Mouse (Mus musculus) intestine, embryonic 16.5 days (tissue): Measurements from ENCODE around the gene Bahd1. TPM values are rescaled to one million over a fixed set of nuclear protein-coding genes. Genes with fewer than 3 reads are reported as not detected.
A peak's percentile ranks its signal among the peaks of the same experiment; 100 is the strongest.

Source experiments
- ATAC-seq: fragments of 200-750 bp; cut with Nextera tagmentation; 2 replicates; pipeline ENCODE4 v1.8.0; 2017; ENCODE audit warnings: moderate TSS enrichment, moderate library complexity
- H3K27ac ChIP-seq: fragments of 300-500 bp; sonication (generic); 2 replicates; pipeline ENCODE4 v1.5.1; 2014; ENCODE audit warnings: mild to moderate bottlenecking, low read length
- H3K27me3 ChIP-seq: fragments of 300-500 bp; sonication (generic); replicated peaks from 2 replicates; pipeline ENCODE4 v1.6.1; 2014; ENCODE audit warnings: low read length, control low read depth, mixed read lengths; ENCODE audit not compliant: control insufficient read depth, insufficient read depth
- H3K36me3 ChIP-seq: fragments of 300-500 bp; sonication (generic); 2 replicates; pipeline ENCODE4 v1.6.1; 2014; ENCODE audit warnings: low read length, control low read depth; ENCODE audit not compliant: control insufficient read depth, insufficient read depth
- H3K4me1 ChIP-seq: fragments of 300-500 bp; sonication (generic); 2 replicates; pipeline ENCODE4 v1.6.1; 2014; ENCODE audit warnings: low read length, control low read depth, mixed read lengths; ENCODE audit not compliant: control insufficient read depth, insufficient read depth
- H3K4me2 ChIP-seq: fragments of 300-500 bp; sonication (generic); 2 replicates; pipeline ENCODE4 v1.6.1; 2014; ENCODE audit warnings: low read depth, low read length, control low read depth
- H3K4me3 ChIP-seq: fragments of 300-500 bp; sonication (generic); 2 replicates; pipeline ENCODE4 v1.5.1; 2014; ENCODE audit warnings: mild to moderate bottlenecking, low read length
- H3K9ac ChIP-seq: fragments of 300-500 bp; sonication (generic); 2 replicates; pipeline ENCODE4 v1.6.1; 2014; ENCODE audit warnings: low read depth, low read length
- H3K9me3 ChIP-seq: fragments of 300-500 bp; sonication (generic); 2 replicates; pipeline ENCODE4 v1.6.1; 2016; ENCODE audit warnings: low read length, control low read depth; ENCODE audit not compliant: control insufficient read depth
- WGBS: fragments of 180-500 bp; shearing (Covaris S2); extraction: QIAGEN DNeasy Blood & Tissue Kit; methylation state at CpG from one replicate; pipeline ENCODE4 v1.1.7; 2014; 5-methylcytosine and 5-hydroxymethylcytosine counted together
- polyA plus RNA-seq: library from polyadenylated mRNA; unstranded; fragments of >200 nt; fragmentation: Nextera tagmentation; extraction: Ambion mirVana; gene quantifications from 2 replicates; pipeline ENCODE4 v1.2.1, GENCODE M21; 2015

Gene Bahd1
- polyA plus RNA-seq, 1 experiment from 2014 or later = 3.6 TPM

DNA sequence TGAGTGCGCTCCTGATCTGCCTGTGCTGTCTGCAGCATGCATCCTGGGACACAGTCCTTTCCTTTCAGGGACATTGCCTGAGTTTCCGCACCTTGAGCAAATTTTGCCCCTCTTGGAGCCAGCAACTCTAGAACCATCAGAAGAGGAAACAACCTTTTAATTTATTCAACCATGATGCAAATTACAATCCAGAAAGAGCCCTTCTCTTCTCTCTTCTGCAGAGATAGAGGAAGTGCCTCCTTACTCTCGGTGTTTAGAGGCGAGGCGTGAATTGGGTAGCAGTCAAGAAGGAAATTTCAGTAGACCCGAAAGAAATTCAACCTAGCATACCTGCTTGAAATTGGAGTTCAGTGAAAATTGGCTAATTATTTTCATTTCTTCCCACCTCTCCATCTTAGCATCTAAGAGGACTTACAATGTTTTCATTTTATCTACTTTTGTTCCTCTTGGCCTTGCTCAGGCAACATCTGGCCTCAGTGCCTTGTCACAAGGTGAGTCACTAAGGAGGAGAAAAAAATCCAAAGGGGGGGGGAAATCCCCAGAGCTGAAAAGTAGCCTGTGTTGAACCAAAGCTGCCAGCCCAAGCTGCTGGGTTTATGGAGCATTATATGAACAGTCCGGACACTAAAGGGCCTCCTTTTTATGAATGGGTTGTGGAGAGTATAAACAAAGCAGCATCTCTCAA lies 5.4 kb downstream of the Bahd1 start:
- peaks cover 25% of the 10 kb centered on the region for H3K4me1 ChIP-seq
- no peaks in the 10 kb centered on the region for H3K9me3 ChIP-seq
- no peak for ATAC-seq
- H3K27ac ChIP-seq = no peak overlapping the region
- H3K4me2 ChIP-seq = no peak overlapping the region
- peaks cover 3% of the 10 kb centered on the region; the same call in 1 of the 2 replicates for H3K27me3 ChIP-seq
- H3K36me3 ChIP-seq = no peaks in the 10 kb centered on the region
- no peak overlapping the region for H3K4me3 ChIP-seq
- H3K9ac ChIP-seq = no peak overlapping the region
- WGBS = 75% methylated on average over 7 of the region's 7 CpGs

DNA sequence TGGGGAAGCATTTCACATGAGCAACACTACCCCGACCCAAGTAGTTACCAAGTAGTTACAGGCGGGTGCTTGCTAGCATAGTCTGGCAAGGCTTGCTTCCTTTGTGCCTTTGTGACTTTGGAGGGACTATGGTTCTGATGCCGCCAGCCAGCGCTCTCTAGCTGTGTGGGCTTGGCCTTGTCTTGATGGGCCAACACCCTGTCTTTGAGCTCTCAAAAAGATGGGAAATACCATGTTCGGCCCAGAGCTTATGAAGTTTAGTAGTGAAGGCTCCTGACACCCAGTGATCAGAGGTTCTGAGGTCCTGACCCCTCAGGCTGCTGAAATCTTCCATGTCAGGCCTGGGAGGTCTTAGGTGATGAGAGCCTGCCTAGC lies 5.9 kb downstream of the Bahd1 start:
- Histone ChIP-seq H3K4me3 (no peak overlapping the region), H3K9me3 (no peaks in the 10 kb centered on the region)
- 85% methylated on average over 5 of the region's 5 CpGs for WGBS

DNA sequence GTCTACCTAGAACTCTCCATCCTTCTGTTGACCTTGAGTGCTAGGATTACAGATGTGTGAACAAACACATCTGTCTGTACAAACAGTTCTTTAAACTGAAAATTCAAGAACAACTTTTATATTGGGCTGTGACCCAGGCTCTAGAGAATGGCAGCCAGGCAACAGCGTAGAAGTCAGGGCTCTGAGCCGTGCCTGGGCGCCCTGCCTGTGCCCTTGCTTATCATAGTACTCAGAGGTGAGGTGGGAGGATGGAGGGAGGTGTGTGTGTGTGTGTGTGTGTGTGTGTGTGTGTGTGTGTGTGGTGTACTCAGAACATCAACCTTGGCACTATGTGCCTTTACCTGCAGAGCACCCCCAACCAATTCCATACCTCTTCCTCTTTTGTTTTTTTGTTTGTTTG lies 7.6 kb downstream of the Bahd1 start:
- Histone ChIP-seq H3K36me3 (no peaks in the 10 kb centered on the region), H3K4me1 (peaks cover 37% of the 10 kb centered on the region), H3K4me2 (no peak overlapping the region), H3K9ac (no peak overlapping the region), H3K27me3 (no peaks in the 10 kb centered on the region), H3K27ac (no peak overlapping the region), H3K9me3 (no peaks in the 10 kb centered on the region), H3K4me3 (no peak overlapping the region)
- ATAC-seq = no peak
- 85% methylated on average over 3 of the region's 3 CpGs for WGBS

More for the DNA sequence above, 5.9 kb downstream of the Bahd1 start:
- Histone ChIP-seq H3K27ac (no peak overlapping the region), H3K9ac (no peak overlapping the region), H3K36me3 (no peaks in the 10 kb centered on the region), H3K27me3 (no peaks in the 10 kb centered on the region), H3K4me1 (peaks cover 30% of the 10 kb centered on the region), H3K4me2 (no peak overlapping the region)
- no peak for ATAC-seq

DNA sequence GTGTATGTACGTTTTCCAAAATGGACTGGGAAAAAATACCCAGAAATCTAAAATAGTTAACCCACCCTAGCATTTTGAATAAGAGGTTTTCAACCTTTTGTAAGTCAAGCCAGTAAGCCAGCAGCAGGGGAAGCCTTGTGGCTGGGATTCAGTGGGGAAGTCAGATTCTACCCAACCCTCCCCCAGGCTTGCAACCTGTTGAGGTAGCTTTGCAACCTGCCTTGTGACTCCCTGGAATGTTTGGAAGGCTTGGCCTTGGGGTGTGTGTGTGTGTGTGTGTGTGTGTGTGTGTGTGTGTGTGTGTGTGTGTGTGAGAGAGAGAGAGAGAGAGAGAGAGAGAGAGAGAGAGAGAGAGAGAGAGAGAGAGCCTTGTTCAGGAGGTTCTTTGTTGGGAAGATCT lies 9.0 kb downstream of the Bahd1 start:
- no peaks in the 10 kb centered on the region for H3K36me3 ChIP-seq
- WGBS = 77% methylated on average over 1 of the region's 1 CpGs
- no peak overlapping the region for H3K4me3 ChIP-seq
- peaks cover 43% of the 10 kb centered on the region for H3K4me1 ChIP-seq
- H3K27ac ChIP-seq = no peak overlapping the region
- no peaks in the 10 kb centered on the region for H3K9me3 ChIP-seq
- no peak overlapping the region for H3K9ac ChIP-seq
- no peak for ATAC-seq
- H3K4me2 ChIP-seq = no peak overlapping the region
- H3K27me3 ChIP-seq = no peaks in the 10 kb centered on the region

DNA sequence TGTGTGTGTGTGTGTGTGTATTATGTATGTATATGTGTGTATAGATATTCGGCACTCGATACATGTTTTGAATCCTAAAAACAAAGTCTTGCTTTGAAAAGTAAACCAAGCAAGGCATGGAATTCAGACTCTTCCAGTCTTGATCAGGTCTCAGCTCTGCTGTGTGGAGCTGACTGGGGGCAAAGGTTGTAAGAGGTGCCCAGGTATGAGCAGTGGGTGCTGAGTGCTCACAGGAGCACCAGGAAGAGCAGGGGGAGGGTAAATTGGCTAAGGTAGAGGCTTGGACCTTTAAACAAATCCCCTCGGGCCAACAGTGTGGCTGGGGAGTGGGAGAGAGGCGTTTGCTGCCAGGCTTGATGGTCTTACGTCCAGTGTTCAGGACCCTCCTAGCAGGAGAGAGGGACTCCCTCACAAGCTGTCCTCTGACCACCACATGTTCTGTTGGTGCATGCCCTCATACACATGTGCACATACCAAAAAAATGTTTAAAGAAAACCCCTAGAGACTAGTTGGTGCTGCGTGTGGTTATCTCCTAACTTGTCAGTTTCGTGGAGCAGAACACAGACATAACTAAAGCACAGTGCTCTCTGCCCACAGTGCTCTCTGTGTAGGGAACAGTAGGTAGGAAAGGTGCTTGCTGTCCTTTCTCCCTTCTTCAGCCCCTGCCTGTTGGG lies 10.6 kb downstream of the Bahd1 start:
- no peak overlapping the region for H3K9ac ChIP-seq
- no peaks in the 10 kb centered on the region for H3K9me3 ChIP-seq
- WGBS = 62% methylated on average over 7 of the region's 7 CpGs
- ATAC-seq = peak; percentile 76
- H3K27ac ChIP-seq = peak overlapping the region; percentile 46
- peak overlapping the region; percentile 32 for H3K4me2 ChIP-seq
- no peaks in the 10 kb centered on the region for H3K36me3 ChIP-seq
- H3K4me3 ChIP-seq = peak overlapping the region; percentile 4; the same call in 1 of the 2 replicates
- no peaks in the 10 kb centered on the region for H3K27me3 ChIP-seq
- peaks cover 48% of the 10 kb centered on the region for H3K4me1 ChIP-seq

DNA sequence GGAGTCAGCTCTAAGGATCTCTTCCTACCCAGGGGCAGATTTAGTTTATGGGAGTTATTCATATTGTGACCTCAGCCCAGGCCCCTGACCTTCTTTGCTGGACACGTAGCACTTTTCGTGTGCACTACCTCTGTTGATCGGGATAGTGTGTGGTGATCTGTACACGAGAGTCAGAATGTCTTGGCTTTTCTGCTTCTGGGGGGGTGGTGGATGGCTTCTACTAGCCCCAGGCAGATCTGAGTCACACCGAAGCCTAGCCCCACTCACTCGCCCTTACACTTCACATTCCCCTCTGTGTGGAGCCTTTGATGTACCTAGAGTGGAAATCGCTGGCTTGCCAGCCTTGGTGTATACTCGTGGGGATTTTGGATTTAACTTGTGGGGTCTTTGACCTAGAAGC lies 12.5 kb downstream of the Bahd1 start:
- Histone ChIP-seq H3K27ac (no peak overlapping the region), H3K4me1 (peaks cover 48% of the 10 kb centered on the region), H3K36me3 (no peaks in the 10 kb centered on the region), H3K9ac (no peak overlapping the region), H3K4me3 (no peak overlapping the region), H3K4me2 (no peak overlapping the region), H3K9me3 (no peaks in the 10 kb centered on the region), H3K27me3 (no peaks in the 10 kb centered on the region)
- no peak for ATAC-seq
- WGBS = 78% methylated on average over 8 of the region's 8 CpGs

DNA sequence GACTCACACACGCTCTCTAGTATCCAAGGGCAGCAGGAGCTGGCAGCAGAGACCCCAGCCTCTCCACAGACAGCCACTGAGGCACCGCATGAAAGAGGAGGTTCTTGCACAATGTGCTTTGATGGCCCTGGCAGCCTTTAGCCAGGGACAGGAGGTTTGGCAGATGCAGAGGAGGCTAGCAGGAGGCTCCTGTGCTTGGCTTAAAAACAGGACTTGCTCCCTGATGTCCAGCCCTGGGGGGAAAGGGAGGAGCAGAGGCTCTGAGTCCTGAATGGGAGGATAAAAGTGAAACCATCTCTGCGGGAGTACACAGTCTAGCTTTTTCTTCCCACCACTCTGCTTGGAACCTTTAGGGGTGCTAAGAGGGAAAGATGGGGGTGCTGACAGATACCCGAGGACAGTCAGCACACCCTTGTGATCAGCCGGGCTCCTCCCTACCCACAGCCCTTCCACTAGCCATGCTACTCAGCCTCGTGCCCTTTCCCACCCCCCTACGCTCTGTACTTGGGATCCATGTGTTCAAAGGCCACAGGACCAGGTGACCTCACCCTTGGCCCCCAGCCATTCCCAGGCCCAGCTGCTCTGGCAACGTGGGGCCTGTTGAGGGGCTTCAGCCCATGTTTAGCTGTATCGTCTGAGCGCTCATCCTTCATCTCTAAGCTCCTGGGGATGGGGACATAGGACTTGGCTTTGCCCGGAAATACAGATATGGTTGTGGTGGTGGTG lies 13.5 kb downstream of the Bahd1 start:
- Histone ChIP-seq H3K27ac (no peak overlapping the region), H3K4me2 (peak overlapping the region; percentile 25), H3K4me1 (peaks cover 44% of the 10 kb centered on the region), H3K36me3 (no peaks in the 10 kb centered on the region), H3K27me3 (no peaks in the 10 kb centered on the region), H3K9me3 (no peaks in the 10 kb centered on the region), H3K9ac (peak overlapping the region; percentile 12), H3K4me3 (no peak overlapping the region)
- WGBS = 46% methylated on average over 11 of the region's 11 CpGs
- no peak for ATAC-seq

DNA sequence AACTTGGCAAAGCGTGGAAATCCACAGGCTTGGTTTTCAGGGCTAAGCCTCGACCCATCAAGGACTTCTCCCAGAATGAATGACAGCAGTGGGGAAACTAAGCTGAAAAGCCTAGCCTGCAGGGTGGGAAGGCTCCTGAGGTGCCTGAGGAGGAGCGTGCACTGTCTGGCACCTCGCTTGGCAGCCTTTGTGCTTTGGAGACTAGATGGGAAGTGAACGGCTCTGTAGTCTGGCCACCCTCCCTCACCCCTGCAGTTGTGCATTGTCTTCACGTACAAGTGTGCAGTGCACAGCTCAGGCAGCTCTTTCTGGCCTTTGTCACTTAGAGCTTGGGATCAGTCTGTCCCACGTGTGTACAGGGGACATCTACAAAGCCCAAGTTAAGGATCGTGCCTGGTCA lies 14.5 kb downstream of the Bahd1 start:
- H3K4me1 ChIP-seq = peaks cover 38% of the 10 kb centered on the region
- no peak overlapping the region for H3K9ac ChIP-seq
- no peak overlapping the region for H3K4me3 ChIP-seq
- ATAC-seq = no peak
- no peaks in the 10 kb centered on the region for H3K9me3 ChIP-seq
- no peak overlapping the region for H3K4me2 ChIP-seq
- no peaks in the 10 kb centered on the region for H3K36me3 ChIP-seq
- no peaks in the 10 kb centered on the region for H3K27me3 ChIP-seq
- H3K27ac ChIP-seq = no peak overlapping the region
- 57% methylated on average over 8 of the region's 8 CpGs for WGBS

DNA sequence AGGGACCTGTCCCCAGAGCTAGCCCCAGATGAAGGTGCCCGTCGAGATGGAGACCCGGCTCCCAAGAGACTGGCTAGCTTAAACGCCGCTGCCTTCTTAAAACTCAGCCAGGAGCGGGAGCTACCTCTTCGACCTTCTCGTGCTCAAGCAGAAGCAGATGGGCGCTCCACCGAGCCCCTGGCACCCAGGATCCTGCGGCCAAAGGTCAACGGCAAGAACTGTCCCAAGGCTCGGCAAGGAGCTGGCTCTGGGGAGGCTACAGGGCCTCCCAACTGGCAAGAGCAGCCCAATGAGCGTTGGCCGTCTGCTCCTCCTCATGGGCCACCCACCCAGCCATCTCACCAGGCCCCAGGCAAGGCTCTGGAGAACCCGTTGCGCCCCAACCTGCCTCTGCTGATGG lies 16.3 kb downstream of the Bahd1 start:
- Histone ChIP-seq H3K9me3 (no peaks in the 10 kb centered on the region), H3K4me1 (peaks cover 25% of the 10 kb centered on the region), H3K4me2 (no peak overlapping the region), H3K9ac (no peak overlapping the region), H3K27me3 (no peaks in the 10 kb centered on the region), H3K27ac (no peak overlapping the region), H3K36me3 (no peaks in the 10 kb centered on the region), H3K4me3 (no peak overlapping the region)
- 90% methylated on average over 17 of the region's 17 CpGs for WGBS
- ATAC-seq = no peak
